Mouse (Mus musculus): Measurements from ENCODE around the gene Cox6b2. TPM values are rescaled to one million over a fixed set of nuclear protein-coding genes. Genes with fewer than 3 reads are reported as not detected.

The Cox6b2 gene
- polyA plus RNA-seq, 1 experiment from 2014 or later: 51.0 TPM

Other genes with a start within 250 kb of the Cox6b2 start
- 229 and 541 TPM in 2 replicates for gene Tnnt1, start 236.7 kb downstream of the Cox6b2 start, polyA plus RNA-seq (2015; fragmentation: Nextera tagmentation; extraction: Ambion mirVana)
- 4.7 and 5.2 TPM in 2 replicates for gene Tnni3, start 228.9 kb downstream of the Cox6b2 start, polyA plus RNA-seq (2015; fragmentation: Nextera tagmentation; extraction: Ambion mirVana)
- 1.8 and 3.0 TPM in 2 replicates for gene Dnaaf3, start 220.6 kb downstream of the Cox6b2 start, polyA plus RNA-seq (2015; fragmentation: Nextera tagmentation; extraction: Ambion mirVana)
- gene Syt5, start 205.6 kb downstream of the Cox6b2 start, polyA plus RNA-seq (2015; fragmentation: Nextera tagmentation; extraction: Ambion mirVana): 3.8 and 4.7 TPM in 2 replicates
- gene Ptprh, start 149.1 kb downstream of the Cox6b2 start, polyA plus RNA-seq (2015; fragmentation: Nextera tagmentation; extraction: Ambion mirVana): not detected in 2 replicates
- 0.52 and 0.99 TPM in 2 replicates for gene Tmem86b, start 121.7 kb downstream of the Cox6b2 start, polyA plus RNA-seq (2015; fragmentation: Nextera tagmentation; extraction: Ambion mirVana)
- gene Ppp6r1, start 94.1 kb downstream of the Cox6b2 start, polyA plus RNA-seq (2015; fragmentation: Nextera tagmentation; extraction: Ambion mirVana): 6.4 and 7.0 TPM in 2 replicates
- gene Hspbp1, start 68.0 kb downstream of the Cox6b2 start, polyA plus RNA-seq (2015; fragmentation: Nextera tagmentation; extraction: Ambion mirVana): 81.3 and 85.8 TPM in 2 replicates
- 1.00 and 1.2 TPM in 2 replicates for gene Brsk1, start 62.5 kb downstream of the Cox6b2 start, polyA plus RNA-seq (2015; fragmentation: Nextera tagmentation; extraction: Ambion mirVana)
- 0.22 and 0.29 TPM in 2 replicates for gene Tmem150b, start 27.8 kb downstream of the Cox6b2 start, polyA plus RNA-seq (2015; fragmentation: Nextera tagmentation; extraction: Ambion mirVana)
- gene Kmt5c, start 13.0 kb downstream of the Cox6b2 start, polyA plus RNA-seq (2015; fragmentation: Nextera tagmentation; extraction: Ambion mirVana): 46.2 and 50.0 TPM in 2 replicates
- gene Fam71e2, start 18.2 kb upstream of the Cox6b2 start, polyA plus RNA-seq (2015; fragmentation: Nextera tagmentation; extraction: Ambion mirVana): not detected in 2 replicates
- gene Il11, start 29.8 kb upstream of the Cox6b2 start, polyA plus RNA-seq (2015; fragmentation: Nextera tagmentation; extraction: Ambion mirVana): 0.49 and 0.63 TPM in 2 replicates
- 0.38 and 0.68 TPM in 2 replicates for gene Tmem190, start 29.8 kb upstream of the Cox6b2 start, polyA plus RNA-seq (2015; fragmentation: Nextera tagmentation; extraction: Ambion mirVana)
- 14.1 and 15.7 TPM in 2 replicates for gene Tmem238, start 36.6 kb upstream of the Cox6b2 start, polyA plus RNA-seq (2015; fragmentation: Nextera tagmentation; extraction: Ambion mirVana)
- gene Rpl28, start 39.8 kb upstream of the Cox6b2 start, polyA plus RNA-seq (2015; fragmentation: Nextera tagmentation; extraction: Ambion mirVana): 298 and 362 TPM in 2 replicates
- gene Ube2s, start 59.5 kb upstream of the Cox6b2 start, polyA plus RNA-seq (2015; fragmentation: Nextera tagmentation; extraction: Ambion mirVana): 270 and 282 TPM in 2 replicates
- 0.32 and 0.46 TPM in 2 replicates for gene Shisa7, start 91.6 kb upstream of the Cox6b2 start, polyA plus RNA-seq (2015; fragmentation: Nextera tagmentation; extraction: Ambion mirVana)
- 12.7 and 12.9 TPM in 2 replicates for gene Isoc2b, start 117.2 kb upstream of the Cox6b2 start, polyA plus RNA-seq (2015; fragmentation: Nextera tagmentation; extraction: Ambion mirVana)
- gene Isoc2a, start 124.1 kb upstream of the Cox6b2 start, polyA plus RNA-seq (2015; fragmentation: Nextera tagmentation; extraction: Ambion mirVana): 0.86 and 1.0 TPM in 2 replicates
- 0.17 TPM in 1 of 2 replicates, not detected in the other for gene Gm36210, start 153.4 kb upstream of the Cox6b2 start, polyA plus RNA-seq (2015; fragmentation: Nextera tagmentation; extraction: Ambion mirVana)
- 3.4 TPM in 2 replicates for gene Zfp628, start 162.1 kb upstream of the Cox6b2 start, polyA plus RNA-seq (2015; fragmentation: Nextera tagmentation; extraction: Ambion mirVana)
- gene Nat14, start 168.9 kb upstream of the Cox6b2 start, polyA plus RNA-seq (2015; fragmentation: Nextera tagmentation; extraction: Ambion mirVana): 2.5 and 3.7 TPM in 2 replicates
- 15.6 and 21.9 TPM in 2 replicates for gene Ssc5d, start 172.7 kb upstream of the Cox6b2 start, polyA plus RNA-seq (2015; fragmentation: Nextera tagmentation; extraction: Ambion mirVana)
- gene Sbk2, start 211.3 kb upstream of the Cox6b2 start, polyA plus RNA-seq (2015; fragmentation: Nextera tagmentation; extraction: Ambion mirVana): 0.73 and 0.74 TPM in 2 replicates
- gene Sbk3, start 218.1 kb upstream of the Cox6b2 start, polyA plus RNA-seq (2015; fragmentation: Nextera tagmentation; extraction: Ambion mirVana): not detected in 2 replicates
- 25.4 and 29.1 TPM in 2 replicates for gene Zfp579, start 243.1 kb upstream of the Cox6b2 start, polyA plus RNA-seq (2015; fragmentation: Nextera tagmentation; extraction: Ambion mirVana)

Data from limb, embryonic 15.5 days (tissue).